Mouse (Mus musculus) liver, embryonic 14.5 days (tissue): Measurements from ENCODE around the gene Frmd4a.

Experiments used
- CTCF ChIP-seq: IDR thresholded peaks from 2 replicates; pipeline ENCODE4 v1.5.1; 2016; ENCODE audit warnings: antibody characterized with exemption, low read depth, control low read depth
- EP300 ChIP-seq: IDR thresholded peaks from 2 replicates; pipeline ENCODE4 v1.6.1; 2016; ENCODE audit warnings: antibody characterized with exemption, low read depth

- no peak for TF ChIP-seq CTCF
- TF ChIP-seq EP300, result no peak
Observed at GRCm38 (mm10) chr2:4462480-4462879, 445.0 kb downstream of the Frmd4a start.
